Mouse (Mus musculus): Measurements from ENCODE around the gene Ddx19b. TPM values are rescaled to one million over a fixed set of nuclear protein-coding genes. Genes with fewer than 3 reads are reported as not detected.
"Not testable (repeated sequence)": the region's sequence is repeated elsewhere in the genome, so short reads cannot be mapped to it uniquely, and the experiment has no call there.

The Ddx19b gene
- 10.2 and 10.6 TPM in 2 replicates for polyA plus RNA-seq (2015; fragmentation: Nextera tagmentation; extraction: Ambion mirVana)

- no peak for DNase-seq (ENCODE audit: low spot score)
These were observed at the start of gene Ddx19b for GRCm38 (mm10) chr8:111031572-111031971. Gene Ddx19b, minus strand, starts transcription at chr8:111031751.

- DNase-seq (ENCODE audit: low spot score): no peak
These were observed 48.3 kb upstream of the Ddx19b start for GRCm38 (mm10) chr8:111079861-111080271.

- no peak for DNase-seq (ENCODE audit: low spot score)
These were observed 47.9 kb upstream of the Ddx19b start for GRCm38 (mm10) chr8:111079461-111079860.

GRCm38 (mm10) chr8:111075926-111076325 lies 44.4 kb upstream of the Ddx19b start:
- no peak for DNase-seq (ENCODE audit: low spot score)

GRCm38 (mm10) chr8:111068660-111069059 lies 37.1 kb upstream of the Ddx19b start:
- DNase-seq (ENCODE audit: low spot score): not testable (repeated sequence)

- no peak for DNase-seq (ENCODE audit: low spot score)
These were observed 35.9 kb upstream of the Ddx19b start for GRCm38 (mm10) chr8:111067439-111067838.

GRCm38 (mm10) chr8:111066308-111066707 lies 34.8 kb upstream of the Ddx19b start:
- DNase-seq (ENCODE audit: low spot score): no peak

GRCm38 (mm10) chr8:111062893-111063292 lies 31.3 kb upstream of the Ddx19b start:
- no peak for DNase-seq (ENCODE audit: low spot score)

- peak; percentile 90 for DNase-seq (ENCODE audit: low spot score)
These were observed 30.7 kb upstream of the Ddx19b start for GRCm38 (mm10) chr8:111062072-111062757.

- peak; percentile 13 for DNase-seq (ENCODE audit: low spot score)
These were observed 30.1 kb upstream of the Ddx19b start for GRCm38 (mm10) chr8:111061688-111062071.

GRCm38 (mm10) chr8:111058946-111059572 lies 27.5 kb upstream of the Ddx19b start:
- DNase-seq (ENCODE audit: low spot score): no peak

GRCm38 (mm10) chr8:111056691-111057293 lies 25.2 kb upstream of the Ddx19b start:
- peak; percentile 60 for DNase-seq (ENCODE audit: low spot score)

- DNase-seq (ENCODE audit: low spot score): peak; percentile 95
These were observed 24.7 kb upstream of the Ddx19b start, which contains the start of gene Exosc6 for GRCm38 (mm10) chr8:111056158-111056663. Gene Exosc6, plus strand, starts transcription at chr8:111056339.

GRCm38 (mm10) chr8:111055661-111056060 lies 24.1 kb upstream of the Ddx19b start:
- no peak for DNase-seq (ENCODE audit: low spot score)

- DNase-seq (ENCODE audit: low spot score): no peak
These were observed 23.6 kb upstream of the Ddx19b start for GRCm38 (mm10) chr8:111055031-111055634.

GRCm38 (mm10) chr8:111053827-111054518 lies 22.4 kb upstream of the Ddx19b start:
- no peak for DNase-seq (ENCODE audit: low spot score)

- no peak for DNase-seq (ENCODE audit: low spot score)
These were observed 17.6 kb upstream of the Ddx19b start for GRCm38 (mm10) chr8:111049106-111049505.

GRCm38 (mm10) chr8:111048694-111049093 lies 17.1 kb upstream of the Ddx19b start:
- DNase-seq (ENCODE audit: low spot score): no peak

- no peak for DNase-seq (ENCODE audit: low spot score)
These were observed 12.6 kb upstream of the Ddx19b start for GRCm38 (mm10) chr8:111044003-111044734.

GRCm38 (mm10) chr8:111042546-111042945 lies 11.0 kb upstream of the Ddx19b start:
- no peak for DNase-seq (ENCODE audit: low spot score)

Data from thymus, postnatal 0 days (tissue).